Mouse (Mus musculus) heart, embryonic 10.5 days (tissue): Measurements from ENCODE around the gene Klhl36. TPM values are rescaled to one million over a fixed set of nuclear protein-coding genes. Genes with fewer than 3 reads are reported as not detected.

ENCODE experiments used
- DNase-seq: peaks from one replicate; pipeline ENCODE4 v3.0.0-alpha.2; 2017; ENCODE audit warnings: low spot score
- H3K27ac ChIP-seq: fragments of 300-500 bp; sonication (generic); 2 replicates; pipeline ENCODE4 v1.5.1; 2016; ENCODE audit warnings: mild to moderate bottlenecking
- H3K27me3 ChIP-seq: fragments of 300-500 bp; sonication (generic); 2 replicates; pipeline ENCODE4 v1.6.1; 2016; ENCODE audit warnings: mild to moderate bottlenecking; ENCODE audit not compliant: poor library complexity, insufficient read depth, severe bottlenecking
- H3K36me3 ChIP-seq: fragments of 300-500 bp; sonication (generic); 2 replicates; pipeline ENCODE4 v1.6.1; 2016; ENCODE audit warnings: mild to moderate bottlenecking, moderate library complexity
- H3K4me1 ChIP-seq: fragments of 300-500 bp; sonication (generic); 2 replicates; pipeline ENCODE4 v1.6.1; 2016; ENCODE audit warnings: mild to moderate bottlenecking
- H3K4me3 ChIP-seq: fragments of 300-500 bp; sonication (generic); 2 replicates; pipeline ENCODE4 v1.5.1; 2016; ENCODE audit warnings: mild to moderate bottlenecking, moderate library complexity
- H3K9me3 ChIP-seq: fragments of 300-500 bp; sonication (generic); 2 replicates; pipeline ENCODE4 v1.6.1; 2016; ENCODE audit warnings: mild to moderate bottlenecking, moderate library complexity
- WGBS: fragments of 180-500 bp; shearing (Covaris S2); methylation state at CpG from one replicate; pipeline ENCODE4 v1.1.7; 2016; 5-methylcytosine and 5-hydroxymethylcytosine counted together
- polyA plus RNA-seq: library from polyadenylated mRNA; unstranded; fragments of >200 nt; fragmentation: Nextera tagmentation; extraction: Ambion mirVana; gene quantifications from 2 replicates; pipeline ENCODE4 v1.2.1, GENCODE M21; 2016

Gene Klhl36
- polyA plus RNA-seq = 9.6 and 10.1 TPM in 2 replicates

GRCm38 (mm10) chr8:119861706-119862389 is at the start of gene Klhl36:
Gene Klhl36, plus strand, starts transcription at chr8:119862266.
- peak; percentile 99 for DNase-seq
- under 1% methylated on average over 35 of the region's 35 CpGs for WGBS

DNA sequence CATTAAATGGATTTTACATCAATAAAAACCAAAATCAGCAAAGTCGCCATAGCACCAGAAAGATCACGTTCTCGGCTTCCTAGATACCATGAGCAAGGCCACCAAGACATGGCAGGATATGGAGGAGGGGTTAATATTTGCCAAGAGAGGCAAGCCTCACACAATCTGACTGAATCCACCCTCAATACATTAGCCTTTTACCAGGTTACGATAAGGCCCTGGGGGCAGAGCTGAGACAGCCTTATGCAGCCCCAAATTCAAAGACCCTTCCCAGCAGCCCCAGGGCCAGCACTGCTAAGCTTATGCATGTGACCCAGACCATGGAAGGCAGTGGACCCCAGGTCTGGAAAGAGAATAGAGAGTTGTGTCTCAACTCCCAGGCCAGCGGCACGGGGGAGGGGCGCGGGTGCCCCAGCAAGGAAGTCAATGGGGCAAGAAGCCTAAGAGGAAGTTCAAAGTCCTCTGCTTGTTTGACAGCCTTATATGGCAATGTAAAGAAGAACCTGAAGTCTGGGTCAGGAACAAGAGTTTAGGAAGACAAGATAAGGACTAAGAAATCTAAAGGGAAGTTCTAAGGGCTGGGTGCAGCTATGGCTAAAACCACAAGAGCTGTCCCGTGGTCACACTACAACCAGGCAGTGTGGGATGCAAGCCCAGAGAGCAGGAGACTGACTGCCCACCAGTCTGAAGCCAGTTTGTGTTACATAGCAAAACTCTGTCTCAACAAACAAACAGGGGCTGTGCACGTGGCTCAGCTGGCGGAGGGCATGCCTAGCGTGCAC is 49.2 kb upstream of the Klhl36 start:
- Histone ChIP-seq H3K9me3 (no peaks in the 10 kb centered on the region), H3K36me3 (peaks cover 28% of the 10 kb centered on the region; the same call in 1 of the 2 replicates), H3K4me3 (no peak overlapping the region), H3K4me1 (peaks cover 56% of the 10 kb centered on the region), H3K27ac (peak overlapping the region; percentile 65; the same call in 1 of the 2 replicates), H3K27me3 (no peaks in the 10 kb centered on the region)
- WGBS = 66% methylated on average over 12 of the region's 12 CpGs
- no peak for DNase-seq

More at GRCm38 (mm10) chr8:119861706-119862389, at the start of gene Klhl36:
- peaks cover 56% of the 10 kb centered on the region for H3K27me3 ChIP-seq
- H3K27ac ChIP-seq = peak within 1 kb of the TSS; percentile 91
- H3K4me1 ChIP-seq = peaks cover 29% of the 10 kb centered on the region
- H3K36me3 ChIP-seq = 0 out of 2 replicates have a peak, but pooled peaks cover 2% of the 10 kb centered on the region
- no peaks in the 10 kb centered on the region for H3K9me3 ChIP-seq
- peak within 1 kb of the TSS; percentile 93 for H3K4me3 ChIP-seq

DNA sequence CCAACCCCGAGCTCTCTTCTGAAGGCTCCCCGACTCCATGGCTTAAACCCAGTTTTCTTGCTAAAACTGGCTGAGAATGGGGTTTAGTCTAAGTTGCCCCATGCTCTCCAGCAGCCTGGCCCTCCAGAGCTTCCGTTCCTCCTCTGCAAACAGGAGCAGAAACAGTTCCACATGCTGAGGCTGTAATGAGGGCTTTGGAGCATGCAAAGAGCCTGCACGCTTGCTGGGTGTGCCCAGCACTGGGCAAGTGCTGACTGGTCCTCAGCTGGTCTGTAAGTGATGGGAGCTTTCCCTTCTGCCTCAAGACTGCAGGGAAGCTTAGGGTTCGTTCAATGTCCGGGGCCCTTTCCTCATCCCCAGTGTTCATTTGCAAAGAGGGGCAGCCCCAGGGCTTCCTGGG is 45.8 kb upstream of the Klhl36 start:
- Histone ChIP-seq H3K4me1 (peaks cover 46% of the 10 kb centered on the region), H3K27me3 (no peaks in the 10 kb centered on the region), H3K27ac (no peak overlapping the region), H3K36me3 (peaks cover 28% of the 10 kb centered on the region), H3K9me3 (no peaks in the 10 kb centered on the region), H3K4me3 (no peak overlapping the region)
- 83% methylated on average over 6 of the region's 6 CpGs for WGBS
- no peak for DNase-seq

DNA sequence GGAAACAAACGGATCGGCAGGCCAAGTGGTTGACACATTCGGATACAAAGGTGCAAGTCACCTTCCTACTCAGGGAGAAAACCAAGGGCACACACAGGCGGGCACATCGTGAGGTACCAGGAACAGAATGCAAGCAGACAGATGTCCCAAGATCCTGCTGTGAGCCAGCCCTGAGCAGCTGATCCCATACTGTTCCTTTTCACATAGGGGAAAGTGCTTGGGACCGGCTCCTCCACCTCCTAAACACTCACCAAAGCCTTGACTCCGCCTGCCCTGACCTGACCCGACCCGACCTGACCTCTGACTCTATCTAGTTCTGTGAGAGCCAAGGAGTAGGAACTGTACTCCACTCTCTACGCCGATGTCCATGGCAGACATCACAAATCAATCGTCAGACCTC is 44.6 kb upstream of the Klhl36 start:
- DNase-seq = no peak
- H3K27ac ChIP-seq = no peak overlapping the region
- H3K9me3 ChIP-seq = no peaks in the 10 kb centered on the region
- peaks cover 38% of the 10 kb centered on the region for H3K36me3 ChIP-seq
- H3K4me3 ChIP-seq = no peak overlapping the region
- H3K27me3 ChIP-seq = no peaks in the 10 kb centered on the region
- H3K4me1 ChIP-seq = peaks cover 38% of the 10 kb centered on the region
- WGBS = 49% methylated on average over 12 of the region's 12 CpGs

DNA sequence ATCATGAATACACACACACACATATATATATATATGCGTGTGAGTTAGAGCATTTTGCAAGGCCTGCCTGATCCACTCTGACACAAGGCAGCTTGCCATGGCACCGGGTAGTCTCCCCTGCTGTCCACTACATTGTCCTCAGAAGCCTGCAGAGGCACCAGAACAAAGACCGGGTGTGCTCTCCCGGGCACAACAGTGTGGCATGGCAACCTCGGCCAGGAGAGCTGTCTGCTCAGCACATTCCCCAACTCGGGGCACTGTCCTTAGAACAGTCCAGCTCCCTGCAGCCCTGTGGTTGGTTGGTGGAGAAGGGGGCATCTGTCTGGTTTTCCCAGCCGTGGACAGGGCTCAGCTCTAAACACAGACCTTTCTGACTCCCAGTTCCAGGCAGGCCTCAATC is 42.8 kb upstream of the Klhl36 start:
- Histone ChIP-seq H3K27me3 (no peaks in the 10 kb centered on the region), H3K4me3 (no peak overlapping the region), H3K4me1 (peaks cover 23% of the 10 kb centered on the region), H3K27ac (no peak overlapping the region), H3K9me3 (no peaks in the 10 kb centered on the region), H3K36me3 (peaks cover 42% of the 10 kb centered on the region)
- DNase-seq = no peak
- WGBS = 71% methylated on average over 7 of the region's 7 CpGs

DNA sequence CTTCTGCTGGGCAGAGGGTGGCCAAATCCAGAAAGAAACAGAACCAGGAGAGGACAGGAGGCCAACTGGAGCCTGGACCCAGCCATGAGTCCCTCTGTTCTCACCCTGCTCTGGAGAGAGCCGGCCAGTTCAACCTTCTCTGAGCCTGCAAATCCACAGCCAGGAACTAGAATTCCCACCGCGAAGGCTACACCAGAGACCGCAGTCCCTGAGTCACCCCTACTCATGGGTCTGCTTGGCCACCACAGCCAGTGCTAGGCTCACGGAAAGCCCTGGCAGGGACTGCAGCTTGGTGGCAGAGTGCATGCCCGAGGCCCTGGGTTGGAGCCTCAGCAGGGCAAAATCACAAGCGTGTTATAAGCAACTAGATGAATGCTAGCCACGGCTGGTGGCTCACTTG is 42.1 kb upstream of the Klhl36 start:
- 87% methylated on average over 8 of the region's 8 CpGs for WGBS
- H3K27ac ChIP-seq = no peak overlapping the region
- DNase-seq = no peak
- H3K36me3 ChIP-seq = peaks cover 39% of the 10 kb centered on the region
- peaks cover 23% of the 10 kb centered on the region; the same call in 1 of the 2 replicates for H3K4me1 ChIP-seq
- H3K4me3 ChIP-seq = no peak overlapping the region
- no peaks in the 10 kb centered on the region for H3K9me3 ChIP-seq
- no peaks in the 10 kb centered on the region for H3K27me3 ChIP-seq

DNA sequence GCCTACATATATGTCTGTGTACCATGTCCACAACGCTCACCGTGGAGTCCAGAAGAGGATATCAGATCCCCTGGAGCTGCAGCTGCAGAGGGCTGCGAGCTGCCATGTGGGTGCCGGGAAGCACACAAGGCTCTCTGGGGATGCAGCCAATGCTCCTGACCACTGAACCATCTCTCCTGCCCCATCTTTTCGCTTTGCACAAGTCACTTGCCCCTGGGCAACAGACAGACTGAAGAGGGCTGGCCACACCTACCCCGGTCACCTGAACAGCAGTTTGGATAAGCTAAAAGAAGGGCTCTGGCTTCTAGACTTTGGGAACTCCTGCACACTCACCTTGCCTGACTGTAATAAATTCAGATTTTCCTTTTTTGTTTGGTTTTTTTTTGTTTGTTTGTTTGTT is 40.4 kb upstream of the Klhl36 start:
- H3K4me1 ChIP-seq = peaks cover 29% of the 10 kb centered on the region
- H3K4me3 ChIP-seq = no peak overlapping the region
- peaks cover 30% of the 10 kb centered on the region for H3K36me3 ChIP-seq
- H3K9me3 ChIP-seq = no peaks in the 10 kb centered on the region
- H3K27ac ChIP-seq = no peak overlapping the region
- WGBS = 88% methylated on average over 6 of the region's 6 CpGs
- DNase-seq = no peak
- H3K27me3 ChIP-seq = no peaks in the 10 kb centered on the region

- no peaks in the 10 kb centered on the region for H3K27me3 ChIP-seq
- no peaks in the 10 kb centered on the region for H3K9me3 ChIP-seq
- H3K4me1 ChIP-seq = peaks cover 34% of the 10 kb centered on the region
- H3K4me3 ChIP-seq = no peak overlapping the region
- no peak overlapping the region for H3K27ac ChIP-seq
- H3K36me3 ChIP-seq = peaks cover 30% of the 10 kb centered on the region
- no peak for DNase-seq
- 93% methylated on average over 9 of the region's 9 CpGs for WGBS
Observed at GRCm38 (mm10) chr8:119823278-119823677, 38.8 kb upstream of the Klhl36 start.

DNA sequence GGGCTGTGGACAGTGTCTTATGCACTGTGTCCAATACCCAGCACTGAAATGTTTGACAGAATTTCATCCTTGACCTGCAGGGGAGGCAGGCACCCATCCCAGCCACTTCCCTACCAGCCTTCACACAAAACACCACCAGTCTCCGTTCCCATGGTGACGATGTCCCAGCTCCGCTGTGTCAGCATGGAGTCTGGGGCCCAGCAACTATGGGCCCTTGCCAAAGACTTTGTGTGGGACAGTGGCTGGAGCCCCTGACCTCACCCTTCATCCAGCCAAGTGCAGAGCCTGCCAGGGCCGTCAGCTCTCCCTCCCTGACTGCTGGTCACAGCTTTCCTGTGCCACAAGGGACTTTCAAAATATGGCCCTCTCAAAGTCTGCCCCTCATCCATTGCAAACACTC is 38.0 kb upstream of the Klhl36 start:
- Histone ChIP-seq H3K4me1 (peaks cover 42% of the 10 kb centered on the region), H3K27ac (no peak overlapping the region), H3K36me3 (peaks cover 30% of the 10 kb centered on the region), H3K27me3 (no peaks in the 10 kb centered on the region), H3K9me3 (no peaks in the 10 kb centered on the region), H3K4me3 (no peak overlapping the region)
- 66% methylated on average over 4 of the region's 4 CpGs for WGBS
- DNase-seq = no peak

DNA sequence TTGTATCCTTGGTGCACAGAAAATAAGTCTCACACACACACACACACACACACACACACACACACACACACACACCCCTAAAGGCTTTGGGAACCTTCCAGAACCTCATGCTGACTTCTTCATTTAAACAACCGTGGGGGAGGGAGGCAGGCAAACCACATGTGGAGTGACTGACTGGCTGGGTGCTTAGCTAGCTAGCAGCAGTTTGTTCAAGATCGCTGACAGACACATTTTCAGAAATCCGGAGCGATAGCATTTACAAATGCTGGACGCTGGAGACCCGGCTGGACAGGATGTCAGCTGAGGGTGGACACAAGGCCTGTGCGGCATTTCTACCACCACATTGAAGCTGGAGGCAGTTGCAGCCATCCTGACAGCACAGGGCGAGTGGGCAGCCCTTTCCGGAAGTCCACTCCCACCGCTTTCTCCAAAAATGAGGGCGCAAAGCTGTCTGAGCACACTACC is 37.2 kb upstream of the Klhl36 start:
- peak overlapping the region; percentile 37; the same call in 1 of the 2 replicates for H3K27ac ChIP-seq
- H3K4me1 ChIP-seq = peaks cover 49% of the 10 kb centered on the region

DNA sequence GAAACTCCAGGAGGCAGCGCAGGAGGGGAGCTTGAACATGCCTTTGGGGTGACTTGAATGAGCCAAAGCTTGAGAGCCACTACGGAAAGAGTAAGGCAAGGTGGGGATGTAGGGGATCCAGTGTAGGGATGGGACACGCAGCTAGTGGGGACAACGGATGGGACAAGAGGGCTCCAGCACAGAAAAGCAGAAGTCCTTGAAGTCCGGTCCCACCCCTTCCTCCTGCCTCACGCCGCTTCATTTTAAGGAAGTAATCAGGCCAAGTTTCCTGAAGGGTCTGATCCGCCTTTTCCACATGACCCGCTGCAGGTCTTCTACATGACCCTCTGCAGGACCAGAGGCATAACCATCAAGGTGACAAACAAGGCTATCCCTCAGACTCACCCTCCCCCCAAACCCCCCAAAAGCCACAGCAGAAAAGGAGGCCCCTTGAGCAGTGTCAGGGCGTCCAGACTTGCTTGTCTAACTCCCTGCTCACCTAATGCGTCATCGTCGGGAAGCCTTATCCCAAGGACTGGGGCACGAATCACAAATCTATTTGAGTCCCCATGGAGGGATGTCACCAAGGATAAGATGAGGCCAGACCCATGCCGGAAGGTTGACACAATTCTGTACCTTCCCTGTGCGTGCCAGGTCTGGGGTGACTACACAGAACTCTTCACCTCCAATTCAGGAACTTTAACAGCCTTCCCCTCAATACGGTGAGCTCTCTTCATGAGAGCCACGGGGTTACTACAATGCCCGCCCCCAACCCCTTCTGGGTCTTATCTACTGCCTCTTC is 35.9 kb upstream of the Klhl36 start:
- Histone ChIP-seq H3K27me3 (no peaks in the 10 kb centered on the region), H3K36me3 (peaks cover 14% of the 10 kb centered on the region), H3K4me3 (no peak overlapping the region), H3K4me1 (peaks cover 62% of the 10 kb centered on the region), H3K9me3 (no peaks in the 10 kb centered on the region), H3K27ac (peak overlapping the region; percentile 63)
- WGBS = 64% methylated on average over 19 of the region's 19 CpGs
- no peak for DNase-seq

More for the DNA sequence above, 37.2 kb upstream of the Klhl36 start:
- WGBS = 76% methylated on average over 11 of the region's 11 CpGs
- Histone ChIP-seq H3K36me3 (peaks cover 27% of the 10 kb centered on the region), H3K4me3 (no peak overlapping the region), H3K27me3 (no peaks in the 10 kb centered on the region), H3K9me3 (no peaks in the 10 kb centered on the region)
- no peak for DNase-seq

DNA sequence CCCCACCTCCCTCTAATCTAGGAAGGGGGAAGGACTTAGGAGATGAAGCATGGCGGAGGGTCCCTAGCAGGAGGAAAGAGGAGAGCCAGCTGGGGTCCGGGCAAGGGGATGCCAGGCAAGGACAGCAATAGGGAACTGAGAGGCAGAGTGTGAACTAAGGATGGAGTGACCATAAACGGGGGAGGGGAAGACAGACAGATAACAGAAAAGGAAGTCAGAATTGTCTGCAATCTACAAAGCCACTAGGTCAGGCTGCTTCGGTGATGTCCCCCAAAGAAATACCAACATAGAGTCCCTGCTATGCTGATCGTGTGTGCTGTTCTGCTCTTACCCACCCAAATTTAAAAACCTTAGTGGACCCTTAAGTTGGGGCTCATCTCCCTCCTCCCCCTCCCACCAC is 35.1 kb upstream of the Klhl36 start:
- no peaks in the 10 kb centered on the region for H3K9me3 ChIP-seq
- H3K27ac ChIP-seq = peak overlapping the region; percentile 63
- WGBS = 49% methylated on average over 5 of the region's 5 CpGs
- no peak for DNase-seq
- peaks cover 71% of the 10 kb centered on the region for H3K4me1 ChIP-seq
- peaks cover 8% of the 10 kb centered on the region for H3K36me3 ChIP-seq
- H3K4me3 ChIP-seq = no peak overlapping the region
- H3K27me3 ChIP-seq = no peaks in the 10 kb centered on the region
